Mouse (Mus musculus): ENCODE data around the gene Pdha2.

GRCm38 (mm10) chr3:141214197-141214596 lies 2.0 kb upstream of the Pdha2 start:
- TF ChIP-seq USF1 (IDR thresholded peaks at IDR 0.05; ENCODE audit: low read depth) (no peak), POLR2A (IDR thresholded peaks at IDR 0.05; ENCODE audit: insufficient read length, low read depth) (no peak), CEBPB (IDR thresholded peaks at IDR 0.05; ENCODE audit: insufficient read depth, poor library complexity, severe bottlenecking) (no peak), E2F4 (IDR thresholded peaks at IDR 0.05; ENCODE audit: insufficient read depth) (no peak), TCF12 (IDR thresholded peaks at IDR 0.05; ENCODE audit: insufficient read depth, poor library complexity, severe bottlenecking) (no peak), TCF3 (IDR thresholded peaks at IDR 0.05; ENCODE audit: insufficient read length, low read depth) (no peak), POLR2AphosphoS2 (IDR thresholded peaks at IDR 0.05; ENCODE audit: insufficient read length, low read depth) (no peak), MYOD1 (IDR thresholded peaks at IDR 0.05; ENCODE audit: control insufficient read depth in 1 of 3, insufficient read length in 2 of 3, low read depth in 2 of 3) (no peak), MAX (IDR thresholded peaks at IDR 0.05; ENCODE audit: low read depth) (no peak), MYOG (IDR thresholded peaks at IDR 0.05; ENCODE audit: control insufficient read depth in 1 of 3, insufficient read depth in 1 of 3, insufficient read length in 2 of 3, low read depth in 2 of 3) (no peak), REST (IDR thresholded peaks at IDR 0.05; ENCODE audit: insufficient read depth, insufficient read length) (no peak)

All from myocyte (in vitro differentiated cells).